Mouse (Mus musculus) MEL (cell line): ENCODE results near the gene Commd4. TPM values are rescaled to one million over a fixed set of nuclear protein-coding genes. Genes with fewer than 3 reads are reported as not detected.
"Not testable (repeated sequence)": the region's sequence is repeated elsewhere in the genome, so short reads cannot be mapped to it uniquely, and the experiment has no call there.

Source experiments
- DNase-seq: peaks from one replicate; pipeline ENCODE4 v3.0.0; 2011; ENCODE audit warnings: low read depth, low spot score
- H3K27ac ChIP-seq: 2 replicates; pipeline ENCODE4 v1.5.1; 2012; ENCODE audit warnings: low read depth, mild to moderate bottlenecking, control low read depth, low read length, moderate library complexity; ENCODE audit not compliant: control insufficient read depth
- H3K27me3 ChIP-seq, 2 experiments: fragments of 150-350 bp in 1 of 2; sonication (generic) in 1 of 2; 2 replicates each; pipeline ENCODE4 v1.6.1; 2012; ENCODE audit warnings: low read length in 2 of 2, mild to moderate bottlenecking in 2 of 2, improper control_type of control experiment in 1 of 2, moderate library complexity in 1 of 2; ENCODE audit not compliant: insufficient read depth in 2 of 2, control insufficient read depth in 1 of 2
- H3K36me3 ChIP-seq, 2 experiments: 2 replicates each; pipeline ENCODE4 v1.6.1; 2012 to 2014; ENCODE audit warnings: low read length in 2 of 2, improper control_type of control experiment in 1 of 2, inconsistent platforms in 1 of 2, mild to moderate bottlenecking in 1 of 2; ENCODE audit not compliant: insufficient read depth in 2 of 2, control insufficient read depth in 1 of 2
- H3K4me1 ChIP-seq, 2 experiments: fragments of 150-350 bp in 1 of 2; sonication (generic) in 1 of 2; 2 replicates each; pipeline ENCODE4 v1.6.1; 2012; ENCODE audit warnings: low read length in 2 of 2, improper control_type of control experiment in 1 of 2, mild to moderate bottlenecking in 1 of 2; ENCODE audit not compliant: insufficient read depth in 2 of 2, control insufficient read depth in 1 of 2
- H3K4me3 ChIP-seq, 2 experiments: fragments of 150-350 bp in 1 of 2; sonication (generic) in 1 of 2; 2 replicates each; pipeline ENCODE4 v1.5.1; 2012; ENCODE audit warnings: low read depth in 2 of 2, low read length in 2 of 2, mild to moderate bottlenecking in 2 of 2, moderate library complexity in 2 of 2, control low read depth in 1 of 2, improper control_type of control experiment in 1 of 2; ENCODE audit not compliant: control insufficient read depth in 1 of 2, insufficient read depth in 1 of 2
- H3K79me2 ChIP-seq: 2 replicates; pipeline ENCODE4 v1.6.1; 2012; ENCODE audit warnings: mild to moderate bottlenecking, low read length, moderate library complexity; ENCODE audit not compliant: control insufficient read depth, poor library complexity, insufficient read depth
- H3K9ac ChIP-seq: 2 replicates; pipeline ENCODE4 v1.6.1; 2012; ENCODE audit warnings: low read depth, mild to moderate bottlenecking, control low read depth, low read length, moderate library complexity; ENCODE audit not compliant: control insufficient read depth, poor library complexity, severe bottlenecking
- H3K9me3 ChIP-seq: fragments of 150-350 bp; sonication (generic); replicated peaks from 2 replicates; pipeline ENCODE4 v1.6.1; 2012; ENCODE audit warnings: mild to moderate bottlenecking, low read length, improper control_type of control experiment, moderate library complexity; ENCODE audit not compliant: insufficient read depth
- E2F4 ChIP-seq: IDR thresholded peaks from 2 replicates; pipeline ENCODE4 v1.6.1; 2011; ENCODE audit warnings: low read depth, low read length, improper control_type of control experiment, borderline replicate concordance
- GABPA ChIP-seq: IDR thresholded peaks from 2 replicates; pipeline ENCODE4 v1.6.1; 2012; ENCODE audit warnings: low read depth, mild to moderate bottlenecking, inconsistent platforms, low read length, improper control_type of control experiment, moderate library complexity
- GATA1 ChIP-seq: IDR thresholded peaks from 2 replicates; pipeline ENCODE4 v1.6.1; 2011; ENCODE audit warnings: low read depth, low read length, improper control_type of control experiment
- MAX ChIP-seq: IDR thresholded peaks from 2 replicates; pipeline ENCODE4 v1.6.1; 2011; ENCODE audit warnings: low read length, improper control_type of control experiment
- MAZ ChIP-seq: IDR thresholded peaks from 2 replicates; pipeline ENCODE4 v1.6.1; 2012; ENCODE audit warnings: low read depth, mild to moderate bottlenecking, inconsistent platforms, low read length, improper control_type of control experiment
- MXI1 ChIP-seq: IDR thresholded peaks from 2 replicates; pipeline ENCODE4 v1.6.1; 2011; ENCODE audit warnings: mild to moderate bottlenecking, low read depth, low read length, improper control_type of control experiment
- MYB ChIP-seq: IDR thresholded peaks from 2 replicates; pipeline ENCODE4 v1.6.1; 2011; ENCODE audit warnings: mild to moderate bottlenecking, low read depth, low read length, improper control_type of control experiment
- MYC ChIP-seq: IDR thresholded peaks from 2 replicates; pipeline ENCODE4 v1.6.1; 2011; ENCODE audit warnings: low read depth, mild to moderate bottlenecking, low read length, improper control_type of control experiment, moderate library complexity
- NRF1 ChIP-seq: IDR thresholded peaks from 2 replicates; pipeline ENCODE4 v1.6.1; 2014; ENCODE audit warnings: low read depth, mild to moderate bottlenecking, inconsistent platforms, low read length, improper control_type of control experiment, moderate library complexity; ENCODE audit not compliant: poor library complexity, insufficient read depth, severe bottlenecking
- POLR2A ChIP-seq, 2 experiments: IDR thresholded peaks; 2 replicates each; pipeline ENCODE4 v1.6.1; 2011 to 2012; ENCODE audit warnings: low read length in 2 of 2, mild to moderate bottlenecking in 2 of 2, control low read depth in 1 of 2, improper control_type of control experiment in 1 of 2, low read depth in 1 of 2, moderate library complexity in 1 of 2; ENCODE audit not compliant: control insufficient read depth in 1 of 2, insufficient read depth in 1 of 2, poor library complexity in 1 of 2
- RAD21 ChIP-seq: IDR thresholded peaks from 2 replicates; pipeline ENCODE4 v1.6.1; 2011; ENCODE audit warnings: mild to moderate bottlenecking, low read depth, low read length, improper control_type of control experiment
- SIN3A ChIP-seq: IDR thresholded peaks from 2 replicates; pipeline ENCODE4 v1.6.1; 2012; ENCODE audit warnings: low read length, improper control_type of control experiment, inconsistent platforms
- SMC3 ChIP-seq: IDR thresholded peaks from 2 replicates; pipeline ENCODE4 v1.6.1; 2011; ENCODE audit warnings: low read depth, low read length, improper control_type of control experiment
- TAL1 ChIP-seq: IDR thresholded peaks from 2 replicates; pipeline ENCODE4 v1.6.1; 2012; ENCODE audit warnings: mild to moderate bottlenecking, inconsistent platforms, low read length, moderate library complexity, mixed read lengths
- TCF12 ChIP-seq: IDR thresholded peaks from 2 replicates; pipeline ENCODE4 v1.6.1; 2014; ENCODE audit warnings: low read depth, mild to moderate bottlenecking, inconsistent platforms, low read length, improper control_type of control experiment, moderate library complexity
- USF1 ChIP-seq: IDR thresholded peaks from 2 replicates; pipeline ENCODE4 v1.6.1; 2014; ENCODE audit warnings: low read depth, mild to moderate bottlenecking, inconsistent platforms, low read length, improper control_type of control experiment, moderate library complexity
- ZC3H11A ChIP-seq: IDR thresholded peaks from 2 replicates; pipeline ENCODE4 v1.6.1; 2012; ENCODE audit warnings: low read depth, mild to moderate bottlenecking, inconsistent platforms, low read length, improper control_type of control experiment
- ZMIZ1 ChIP-seq: IDR thresholded peaks from 2 replicates; pipeline ENCODE4 v1.6.1; 2012; ENCODE audit warnings: low read depth, mild to moderate bottlenecking, inconsistent platforms, low read length, improper control_type of control experiment, moderate library complexity
- ZNF384 ChIP-seq: IDR thresholded peaks from 2 replicates; pipeline ENCODE4 v1.6.1; 2012; ENCODE audit warnings: low read depth, mild to moderate bottlenecking, inconsistent platforms, low read length, improper control_type of control experiment
- polyA plus RNA-seq, 2 experiments: library from polyadenylated mRNA; stranded (reverse) in 1 of 2; unstranded in 1 of 2; fragments of >175 nt in 1 of 2; fragments of >200 nt in 1 of 2; gene quantifications; 2 replicates each; pipeline versions ENCODE4 v1.2.1 to v1.2.4; 2012; ENCODE audit warnings: low replicate concordance in 2 of 2, low read depth in 1 of 2; ENCODE audit not compliant: insufficient read length in 2 of 2, insufficient read depth in 1 of 2, missing spikeins in 1 of 2
- total RNA-seq: library from RNA; depleted of rRNA; stranded (reverse); fragments of 300-350 nt; gene quantifications from 2 replicates; pipeline ENCODE4 v1.2.3, GENCODE M21; 2012

Gene Commd4
- total and polyA plus RNA-seq, 3 experiments, result 89.7 to 90.6 TPM; not detected in 1

GRCm38 (mm10) chr9:57158013-57158470 is at the start of gene Commd4 (continued):
- TF ChIP-seq RAD21 (no peak), E2F4 (no peak)

- TF ChIP-seq SMC3 (no peak), GABPA (no peak), ZMIZ1 (no peak), MAX (no peak), USF1 (no peak), MYB (no peak), GATA1 (no peak), MXI1 (no peak), MAZ (no peak), TCF12 (no peak), POLR2A (IDR thresholded peaks at IDR 0.05; ENCODE audit: control insufficient read depth in 1 of 2, insufficient read depth in 1 of 2, low read depth in 1 of 2, low read length in 2 of 2, poor library complexity in 1 of 2) (no peak), MYC (no peak), ZC3H11A (no peak), NRF1 (no peak), SIN3A (no peak), ZNF384 (no peak)
- H3K4me3 ChIP-seq, result no peak overlapping the region
- no peak for DNase-seq
- H3K79me2 ChIP-seq, result no peaks in the 10 kb centered on the region
- H3K4me1 ChIP-seq, result no peaks in the 10 kb centered on the region
- H3K27me3 ChIP-seq, result no peaks in the 10 kb centered on the region
- H3K9me3 ChIP-seq, result no peaks in the 10 kb centered on the region
- H3K27ac ChIP-seq, result no peak overlapping the region
- no peaks in the 10 kb centered on the region for H3K36me3 ChIP-seq
- H3K9ac ChIP-seq, result no peak overlapping the region
Observed at GRCm38 (mm10) chr9:57206896-57207295, 48.8 kb upstream of the Commd4 start.

DNA sequence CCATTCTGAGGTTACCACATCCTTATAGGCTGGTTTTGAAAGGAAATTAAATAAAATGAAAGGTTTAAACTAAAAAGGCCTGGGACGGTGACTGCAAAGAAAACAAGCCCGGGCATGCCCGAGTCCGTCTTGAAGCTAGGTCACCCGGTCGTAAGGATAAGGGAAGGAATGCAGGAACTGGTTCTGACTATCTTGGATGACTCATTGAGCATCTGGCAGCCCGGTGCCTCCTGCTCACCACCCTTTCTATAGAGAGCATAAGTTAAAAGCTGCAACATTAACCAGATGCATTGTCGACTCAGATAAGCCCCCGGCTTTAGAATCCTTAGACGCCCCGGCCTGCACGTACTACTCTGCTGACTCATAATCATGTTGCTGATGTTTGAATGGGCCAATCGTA is 45.4 kb upstream of the Commd4 start:
- H3K27me3 ChIP-seq, H3K4me1 ChIP-seq, H3K4me3 ChIP-seq, H3K36me3 ChIP-seq, H3K79me2 ChIP-seq, H3K9me3 ChIP-seq, H3K9ac ChIP-seq: not testable (repeated sequence)
- peak; percentile 65 for DNase-seq
- TF ChIP-seq TAL1 (peak; percentile 47), TCF12 (0 out of 2 replicates have a peak, but pooled peaks have one; percentile 6)
- H3K27ac ChIP-seq, result peak overlapping the region; percentile 19; the same call in 1 of the 2 replicates
